33 mouse cellular contexts compared by ENCODE assay signal in the genomic region with DNA sequence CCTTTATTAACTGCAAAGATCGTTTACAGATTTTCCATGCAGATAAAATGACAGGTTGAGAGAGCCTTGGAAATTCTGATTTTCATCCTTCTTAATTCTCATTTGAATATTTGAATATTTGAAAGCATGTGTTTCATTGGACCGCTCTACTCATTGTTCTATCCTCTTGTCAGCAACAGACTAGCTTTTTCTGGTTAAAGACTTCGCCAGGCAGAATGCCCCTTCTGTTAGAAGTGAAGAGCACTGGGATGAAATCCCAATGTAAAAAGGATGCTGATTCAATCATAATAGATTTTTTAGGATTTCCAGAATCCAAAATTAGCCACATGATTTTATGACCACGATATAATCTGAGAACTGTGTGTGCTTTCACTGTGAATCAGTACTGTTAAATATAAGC.
"Had no signal": no experiment of that assay in that cellular context is flagged by ENCODE, and none has a peak within 500 bp of the region (broad histone marks: within the 10 kb centered on the region; RNA-seq: fewer than 3 reads in every experiment).

No protein-coding gene starts in this region.

- H3K36me3 ChIP-seq: limb, embryonic 10.5 days; limb, embryonic 12.5 days; limb, embryonic 13.5 days; limb, embryonic 15.5 days; liver, embryonic 12.5 days; liver, embryonic 13.5 days; liver, embryonic 15.5 days; lung, embryonic 15.5 days; midbrain, embryonic 10.5 days; midbrain, embryonic 12.5 days; midbrain, embryonic 13.5 days; midbrain, embryonic 15.5 days; neural tube, embryonic 12.5 days; neural tube, embryonic 13.5 days had no signal

- DNase-seq: left cerebral cortex, postnatal 4 days; liver; liver, embryonic 13.5 days; liver, postnatal 0 days; lung, adult 18-20 months; lung, adult 2 months; lung, embryonic 14.5 days; lung, postnatal 10 days; lung, postnatal 14 days; lung, postnatal 36 days; lung, postnatal 4 days; midbrain, embryonic 14.5 days had no signal

- H3K4me3 ChIP-seq: limb, embryonic 10.5 days; limb, embryonic 12.5 days; limb, embryonic 13.5 days; limb, embryonic 15.5 days; liver, embryonic 12.5 days; liver, embryonic 13.5 days; liver, embryonic 15.5 days; lung, embryonic 15.5 days; megakaryocyte, embryonic 14.5 days; midbrain, embryonic 10.5 days; midbrain, embryonic 12.5 days; midbrain, embryonic 13.5 days; midbrain, embryonic 15.5 days; myocyte; neural tube, embryonic 12.5 days; neural tube, embryonic 13.5 days had no signal

- H3K27me3 ChIP-seq: limb, embryonic 12.5 days; limb, embryonic 13.5 days; limb, embryonic 15.5 days; liver, embryonic 12.5 days; liver, embryonic 13.5 days; liver, embryonic 15.5 days; lung, embryonic 15.5 days; megakaryocyte, embryonic 14.5 days; midbrain, embryonic 12.5 days; midbrain, embryonic 13.5 days; midbrain, embryonic 15.5 days; neural tube, embryonic 12.5 days; neural tube, embryonic 13.5 days had no signal

- H3K4me1 ChIP-seq: limb, embryonic 10.5 days; limb, embryonic 12.5 days; limb, embryonic 13.5 days; limb, embryonic 15.5 days; liver, embryonic 12.5 days; liver, embryonic 13.5 days; liver, embryonic 15.5 days; lung, embryonic 15.5 days; megakaryocyte, embryonic 14.5 days; midbrain, embryonic 12.5 days; midbrain, embryonic 13.5 days; neural tube, embryonic 12.5 days had no signal

- H3K9ac ChIP-seq: limb, embryonic 12.5 days; limb, embryonic 13.5 days; limb, embryonic 15.5 days; liver, embryonic 12.5 days; liver, embryonic 13.5 days; liver, embryonic 14.5 days; liver, embryonic 15.5 days; liver, postnatal 0 days; lung, embryonic 14.5 days; lung, embryonic 15.5 days; midbrain, embryonic 12.5 days; midbrain, embryonic 13.5 days; midbrain, embryonic 15.5 days; neural tube, embryonic 12.5 days; neural tube, embryonic 13.5 days had no signal

- ATAC-seq: liver, embryonic 12.5 days; liver, postnatal 0 days; lung, postnatal 0 days; midbrain, embryonic 13.5 days; midbrain, embryonic 15.5 days; midbrain, embryonic 16.5 days had no signal

- H3K4me2 ChIP-seq: limb, embryonic 12.5 days; limb, embryonic 13.5 days; limb, embryonic 15.5 days; liver, embryonic 11.5 days; liver, embryonic 12.5 days; liver, embryonic 13.5 days; liver, embryonic 15.5 days; lung, embryonic 14.5 days; lung, embryonic 15.5 days; midbrain, embryonic 11.5 days; midbrain, embryonic 12.5 days; midbrain, embryonic 13.5 days; midbrain, embryonic 15.5 days; neural tube, embryonic 12.5 days; neural tube, embryonic 13.5 days had no signal

- H3K9me3 ChIP-seq: limb, embryonic 10.5 days; limb, embryonic 12.5 days; limb, embryonic 13.5 days; limb, embryonic 15.5 days; liver, embryonic 12.5 days; liver, embryonic 15.5 days; lung, embryonic 15.5 days; midbrain, embryonic 10.5 days; midbrain, embryonic 12.5 days; midbrain, embryonic 13.5 days; midbrain, embryonic 15.5 days; neural tube, embryonic 12.5 days; neural tube, embryonic 13.5 days had no signal

- H3K27ac ChIP-seq: limb, embryonic 10.5 days; limb, embryonic 12.5 days; limb, embryonic 13.5 days; limb, embryonic 15.5 days; liver, embryonic 12.5 days; liver, embryonic 13.5 days; liver, embryonic 14.5 days; liver, embryonic 15.5 days; lung, embryonic 15.5 days; macrophage; midbrain, embryonic 10.5 days; midbrain, embryonic 12.5 days; midbrain, embryonic 13.5 days; midbrain, embryonic 15.5 days; neural tube, embryonic 12.5 days; neural tube, embryonic 13.5 days had no signal
